Mouse (Mus musculus) left cerebral cortex, postnatal 25 days (tissue): ENCODE data around the gene Tac4. TPM values are rescaled to one million over a fixed set of nuclear protein-coding genes. Genes with fewer than 3 reads are reported as not detected.

ENCODE experiments used
- DNase-seq, 2 experiments: peaks; one replicate each; pipeline ENCODE4 v3.0.0; 2022; ENCODE audit warnings: low spot score in 2 of 2, mixed read lengths in 1 of 2
- intact Hi-C: fragments of 180-260 bp; cut with DNase I; formaldehyde crosslinking; loops from one replicate; pipeline ENCODE4 v1.15.1; 2025
- total RNA-seq, 2 experiments: library from RNA; stranded (reverse); gene quantifications; 2 replicates each; pipeline ENCODE4 v1.2.3; 2021

Gene Tac4
- total RNA-seq: not detected

DNA sequence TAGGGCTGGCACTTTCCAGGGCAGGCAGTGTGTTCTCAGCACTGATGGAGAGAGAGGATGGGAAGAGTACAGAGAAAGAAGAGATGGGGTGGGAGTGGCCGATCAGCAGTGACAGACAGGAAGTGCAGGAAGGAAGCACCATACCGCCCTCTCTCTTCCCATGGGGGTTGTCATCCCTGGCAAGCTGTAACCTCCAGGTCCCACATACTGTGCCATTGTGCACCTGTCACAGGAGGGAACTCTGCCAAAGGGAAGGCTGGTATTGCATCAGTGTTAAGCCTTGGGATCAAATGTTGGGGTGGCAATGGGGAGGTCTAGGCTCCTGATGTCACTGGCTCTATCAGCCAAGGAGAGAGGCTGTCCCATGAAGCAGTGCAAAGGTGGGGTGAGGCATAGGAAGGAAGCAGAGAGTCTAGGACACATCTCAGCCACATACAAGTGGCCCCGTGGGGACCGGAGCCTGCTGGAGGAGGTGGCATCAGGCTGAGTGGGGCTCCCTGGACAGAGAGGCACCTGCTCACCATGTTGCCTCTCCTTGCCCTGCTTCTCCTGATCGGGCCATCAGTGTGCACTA lies at the start of gene Tac4:
Tac4 (plus strand) TSS at position 352 of the 574 bp plus-strand sequence.
- no peak for DNase-seq

GRCm38 (mm10) chr11:95213607-95214006 lies 47.7 kb upstream of the Tac4 start:
- intact Hi-C loops: loop anchor here (5.0 kb wide), 1 partner anchor 86 kb away; no protein-coding TSS in a partner anchor
- DNase-seq: no peak

More for the DNA sequence above, at the start of gene Tac4:
- intact Hi-C loops: no loop called here

DNA sequence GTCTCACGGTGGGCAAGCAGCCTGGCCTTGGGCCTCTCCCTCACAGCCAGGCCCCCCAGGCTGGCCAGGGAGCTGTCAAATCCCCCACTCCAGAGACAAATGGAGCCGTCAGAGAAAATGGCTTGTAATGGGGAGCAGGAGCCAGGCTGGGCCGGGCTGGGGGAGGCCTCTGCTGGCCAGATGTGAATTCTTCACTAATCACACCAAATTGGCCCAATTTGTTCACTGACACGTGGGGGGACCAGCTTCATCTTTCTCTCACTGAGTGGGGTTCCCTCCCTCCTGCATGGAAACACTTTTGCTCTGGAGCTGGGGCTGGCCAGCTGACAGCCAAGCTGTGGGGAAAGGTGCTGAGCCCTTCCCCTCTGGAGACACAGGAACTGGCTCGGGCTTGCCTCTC lies 47.0 kb upstream of the Tac4 start:
- intact Hi-C loops: loop anchor here (5.0 kb wide), 1 partner anchor 87 kb away; no protein-coding TSS in a partner anchor

DNA sequence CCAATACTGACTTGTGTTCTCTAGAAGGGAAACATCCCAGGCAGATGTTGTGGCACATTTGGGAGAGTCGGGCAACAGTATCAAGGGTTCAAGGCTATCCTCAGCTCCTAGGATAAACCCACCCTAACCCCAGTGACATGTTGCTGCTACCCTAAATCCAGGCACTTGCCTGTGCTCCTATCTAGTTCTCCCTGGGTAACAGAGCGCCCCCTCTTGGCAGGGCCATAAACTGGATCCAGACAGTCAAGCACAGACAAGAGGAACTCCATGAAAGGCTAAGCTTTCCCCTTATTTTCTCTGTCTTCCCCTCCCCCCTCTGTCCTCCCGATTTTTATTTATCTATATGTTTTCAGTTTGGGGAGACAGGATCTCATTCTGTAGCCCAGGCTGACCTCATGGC lies 45.1 kb upstream of the Tac4 start:
- intact Hi-C loops: no loop called here
- no peak for DNase-seq

More for the DNA sequence above, 47.0 kb upstream of the Tac4 start:
- DNase-seq: no peak

- DNase-seq: no peak
- intact Hi-C loops: no loop called here
Observed at GRCm38 (mm10) chr11:95219111-95219510, 42.2 kb upstream of the Tac4 start.

DNA sequence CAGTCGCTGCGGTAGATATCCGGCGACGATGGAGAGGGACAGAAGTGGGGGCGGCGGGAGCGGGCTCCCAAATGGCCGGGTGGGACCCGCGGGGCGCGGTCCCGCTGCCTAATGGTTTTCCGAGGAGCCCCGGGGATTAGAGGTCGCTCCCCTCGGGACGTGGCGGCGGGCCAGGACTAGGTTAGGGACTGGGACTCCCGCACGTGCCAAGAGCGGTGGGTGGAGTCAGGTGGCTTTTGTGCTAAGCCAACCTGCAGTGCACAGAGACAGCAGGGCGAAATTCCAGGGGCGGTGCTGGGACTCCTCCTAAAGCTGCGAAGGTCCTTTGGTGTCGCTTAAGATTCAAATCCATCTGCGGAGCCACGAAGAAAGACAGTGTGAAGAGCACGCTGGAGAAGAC lies 37.9 kb upstream of the Tac4 start:
- DNase-seq: no peak
- intact Hi-C loops: no loop called here

DNA sequence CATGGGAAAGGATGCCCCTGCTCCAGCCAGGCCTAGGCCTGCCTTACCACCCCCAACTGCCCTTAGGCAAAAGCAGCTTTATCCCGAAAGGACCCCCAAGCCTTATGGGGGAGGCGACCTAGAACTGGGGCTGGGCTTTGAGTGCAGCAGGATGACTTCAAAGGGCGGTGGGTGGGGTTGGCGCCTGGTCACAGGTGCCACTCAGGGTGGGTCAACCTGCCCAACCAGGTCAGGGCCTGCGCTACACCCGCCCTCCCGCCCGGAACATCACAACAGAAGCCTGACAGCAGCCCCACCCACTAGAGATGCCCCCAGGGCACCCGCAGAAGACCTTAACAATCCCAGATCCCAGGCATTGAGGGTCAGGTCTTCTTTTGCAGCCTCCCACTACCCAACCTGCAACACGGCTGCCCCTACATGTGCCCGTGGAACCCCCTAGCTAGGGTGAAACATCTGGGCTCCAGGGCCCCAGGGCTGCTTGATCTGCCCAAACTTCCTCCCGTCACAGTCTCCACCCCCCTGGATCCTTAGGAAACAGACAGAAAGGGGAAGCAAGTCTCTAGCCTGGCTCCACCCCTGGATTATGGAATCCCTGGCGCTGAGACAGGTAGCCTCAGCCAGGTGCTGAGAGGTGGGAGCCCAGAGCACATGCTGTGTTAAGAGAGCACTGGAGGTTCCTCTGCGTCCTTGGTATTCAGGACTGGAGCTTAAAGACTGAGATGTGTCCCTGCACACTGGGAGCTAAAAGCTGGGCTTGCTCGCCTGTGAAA lies 37.0 kb upstream of the Tac4 start:
- DNase-seq: no peak
- intact Hi-C loops: no loop called here

DNA sequence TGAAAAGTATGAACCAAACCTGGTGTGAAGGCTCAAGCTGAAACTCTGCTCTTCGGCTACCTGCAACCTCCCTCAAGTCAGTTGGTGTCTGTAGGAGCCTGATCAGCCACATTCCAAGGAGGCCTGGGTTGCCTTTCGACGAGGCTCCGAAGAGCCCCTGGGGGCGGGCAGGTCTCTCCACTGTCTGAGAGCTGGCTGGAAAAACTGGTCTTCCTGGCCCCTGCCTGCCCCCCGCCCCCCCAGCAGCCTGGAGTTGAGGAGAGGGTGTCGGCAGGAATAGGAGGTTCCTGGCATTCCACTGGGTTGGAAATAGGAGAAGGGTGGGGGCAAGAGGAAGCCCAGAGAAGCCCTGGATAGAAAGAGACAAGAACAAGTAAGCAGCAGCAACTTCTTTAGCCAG lies 35.9 kb upstream of the Tac4 start:
- DNase-seq: no peak
- intact Hi-C loops: no loop called here

- no peak for DNase-seq
- intact Hi-C loops: no loop called here
Observed at GRCm38 (mm10) chr11:95227467-95227866, 33.9 kb upstream of the Tac4 start.

DNA sequence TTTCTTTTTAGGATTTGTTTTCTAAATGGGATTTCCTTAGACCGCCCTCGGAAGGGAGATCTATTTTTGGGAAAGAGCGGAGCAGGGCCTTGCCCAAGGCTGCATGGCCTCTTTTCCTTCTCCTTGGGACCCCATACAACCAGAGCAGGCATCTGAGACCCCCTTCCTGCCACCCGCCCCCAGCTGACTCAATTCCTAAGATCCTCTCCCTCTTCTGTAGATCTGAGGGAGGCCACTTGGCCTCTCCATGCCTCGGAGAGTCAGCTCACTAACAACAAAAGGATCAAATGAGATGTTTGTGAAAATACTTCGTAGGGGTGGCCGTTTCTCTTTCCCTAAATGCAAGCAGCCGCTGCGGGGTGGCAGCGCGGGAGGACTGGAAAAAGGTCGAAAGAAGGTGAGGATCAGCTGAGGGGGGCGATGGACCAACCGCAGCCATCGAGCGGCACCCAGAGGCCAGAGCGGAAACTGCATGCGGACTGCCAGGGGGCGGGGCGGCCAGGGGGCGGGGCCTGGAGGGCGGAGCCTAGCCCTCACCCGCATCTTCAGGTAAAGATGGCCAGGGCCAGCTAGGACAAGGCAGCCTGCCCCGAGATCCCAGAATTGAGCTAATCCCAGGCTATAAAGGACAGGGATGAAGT lies 29.5 kb upstream of the Tac4 start:
- DNase-seq: peak; percentile 53 to 56
- intact Hi-C loops: loop anchor here (1.0 kb wide), 1 partner anchor 115 kb away; no protein-coding TSS in a partner anchor

DNA sequence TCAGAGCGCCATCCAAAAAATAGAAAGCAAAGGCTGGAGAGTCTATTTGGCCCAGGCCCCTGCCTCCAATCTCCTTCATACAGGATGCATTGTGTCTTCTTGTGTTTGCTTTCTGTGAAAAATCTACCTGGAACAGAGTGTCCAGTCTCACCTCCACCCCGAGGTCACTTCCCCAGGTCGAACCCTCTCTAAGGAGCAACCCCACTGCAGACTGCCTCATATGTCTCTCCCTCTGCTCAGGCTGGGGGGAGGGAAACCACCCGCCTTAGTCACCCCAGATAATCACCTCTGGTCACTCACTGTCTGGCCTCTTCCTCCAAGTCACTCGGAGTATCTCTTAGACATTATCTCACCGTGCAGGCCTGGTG lies 29.0 kb upstream of the Tac4 start:
- no peak for DNase-seq
- intact Hi-C loops: loop anchor here (1.0 kb wide), 1 partner anchor 115 kb away; no protein-coding TSS in a partner anchor

DNA sequence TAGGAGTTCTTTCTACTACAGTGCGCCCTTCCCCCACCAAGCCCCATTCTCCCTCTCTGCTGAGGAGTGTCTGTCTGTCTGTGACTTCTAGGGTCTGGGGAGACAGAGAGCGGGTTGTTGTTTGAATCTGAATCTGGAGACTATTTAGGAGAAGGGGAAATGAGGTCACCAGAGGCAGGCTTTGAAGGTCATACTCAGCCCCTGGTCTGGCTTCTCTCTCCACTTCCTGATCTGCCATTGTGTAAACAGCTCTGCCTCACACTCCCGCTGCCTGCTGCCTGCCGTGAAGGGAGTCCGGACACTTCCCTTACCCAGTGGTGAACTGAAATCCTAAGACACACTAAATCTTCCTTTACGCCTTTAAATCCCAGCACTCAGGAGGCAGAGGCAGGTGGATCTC lies 22.9 kb upstream of the Tac4 start:
- no peak for DNase-seq

GRCm38 (mm10) chr11:95242653-95243052 lies 18.7 kb upstream of the Tac4 start:
- DNase-seq: no peak
- intact Hi-C loops: no loop called here

More for the DNA sequence above, 22.9 kb upstream of the Tac4 start:
- intact Hi-C loops: no loop called here

DNA sequence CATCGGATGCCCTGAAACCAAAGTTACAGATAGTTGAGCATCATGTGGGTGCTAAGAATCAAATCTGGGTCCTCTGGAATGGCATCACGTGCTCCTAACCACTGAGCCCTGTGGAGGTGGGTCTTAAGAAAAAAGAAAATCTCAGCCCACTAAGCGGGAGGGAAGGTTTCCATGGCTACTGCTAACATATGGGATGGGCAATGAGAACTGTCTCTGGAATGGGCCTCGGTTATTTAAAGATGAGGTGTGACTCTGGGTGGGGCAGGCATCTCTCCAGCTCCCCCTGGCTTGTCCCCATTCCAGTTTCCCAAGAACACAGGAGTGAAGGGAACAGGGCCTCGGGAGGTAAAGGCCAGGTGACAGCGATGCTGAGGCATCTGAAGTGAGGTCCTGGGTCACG lies 15.9 kb upstream of the Tac4 start:
- peak in 1 of 2 experiments; percentile 30 for DNase-seq
- intact Hi-C loops: no loop called here

- intact Hi-C loops: no loop called here
- no peak for DNase-seq
Observed at GRCm38 (mm10) chr11:95247065-95247464, 14.3 kb upstream of the Tac4 start.

DNA sequence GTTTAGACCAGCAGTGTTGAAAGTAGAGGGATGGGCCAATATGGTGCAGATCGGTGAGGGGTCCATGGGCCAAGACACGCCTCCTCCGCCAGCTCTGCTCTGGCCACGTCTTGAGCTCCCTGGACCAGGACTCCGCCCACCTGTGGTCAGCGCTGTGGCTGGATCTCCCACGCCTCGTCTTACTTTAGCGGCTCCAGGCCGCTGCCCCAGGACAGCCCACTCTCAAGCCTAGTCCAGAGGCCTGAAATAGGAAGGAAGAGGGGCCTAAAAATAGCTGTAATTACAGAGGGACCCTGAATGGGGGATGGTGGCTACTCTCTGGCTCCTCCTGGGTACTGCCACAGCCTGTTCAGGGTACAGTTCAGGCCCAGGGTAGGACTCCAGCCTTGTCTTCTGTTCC lies 11.2 kb upstream of the Tac4 start:
- no peak for DNase-seq
- intact Hi-C loops: loop anchor here (10.0 kb wide), 1 partner anchor 205 kb away; the partner anchor contains the start of gene Pdk2

GRCm38 (mm10) chr11:95251295-95251694 lies 10.0 kb upstream of the Tac4 start:
- DNase-seq: peak; percentile 67 to 77
- intact Hi-C loops: loop anchor here (1.0 to 10.0 kb wide), 2 partner anchors 134 to 206 kb away; partner anchors contain the start of gene Pdk2

DNA sequence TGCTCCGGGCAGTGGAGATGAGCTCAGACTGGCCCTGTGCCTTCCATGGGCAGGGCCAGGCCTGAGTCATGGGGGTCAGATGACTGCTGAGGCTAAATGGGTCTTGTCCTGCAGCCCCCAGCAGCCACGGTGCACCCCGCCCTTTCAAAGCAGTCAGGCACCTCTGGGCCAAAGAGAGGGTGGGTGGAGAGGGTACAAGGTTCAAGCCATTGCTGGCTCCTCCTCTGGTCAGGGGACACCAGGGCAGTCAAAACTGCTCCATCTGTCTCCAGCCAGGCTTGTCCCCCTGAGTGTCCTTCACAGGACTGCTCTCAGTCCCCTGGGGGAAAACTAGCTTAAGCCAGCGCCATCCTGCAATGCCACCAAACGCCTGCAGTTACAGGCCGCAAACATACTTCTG lies 9.2 kb upstream of the Tac4 start:
- intact Hi-C loops: loop anchor here (10.0 kb wide), 1 partner anchor 207 kb away; the partner anchor contains the start of gene Pdk2
- DNase-seq: no peak

DNA sequence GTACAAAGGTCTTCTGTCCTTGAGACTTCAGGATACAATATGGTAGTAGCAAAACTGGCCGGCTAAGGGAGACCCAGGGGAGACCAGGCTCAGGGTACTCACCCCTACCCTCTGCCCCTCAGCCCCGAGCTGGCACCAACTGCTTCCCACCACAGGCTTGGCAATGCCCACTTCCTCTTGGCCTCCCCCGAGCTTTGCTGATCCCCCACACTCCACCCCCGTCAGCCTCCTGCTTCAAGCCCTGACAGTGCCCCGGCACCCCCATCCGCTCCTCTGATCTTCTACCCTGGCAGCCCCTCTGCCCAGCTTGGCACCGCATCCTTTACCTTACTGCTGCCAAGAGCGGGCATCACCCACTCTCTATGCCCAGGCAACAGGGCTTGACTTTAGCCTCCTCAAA lies 7.2 kb upstream of the Tac4 start:
- intact Hi-C loops: loop anchor here (10.0 kb wide), 1 partner anchor 209 kb away; the partner anchor contains the start of gene Pdk2
- no peak for DNase-seq

GRCm38 (mm10) chr11:95255747-95256146 lies 5.6 kb upstream of the Tac4 start:
- intact Hi-C loops: loop anchor here (5.0 to 10.0 kb wide), 2 partner anchors 127 to 211 kb away; partner anchors contain the start of genes Pdk2 and Slc35b1
- no peak for DNase-seq
